Mouse (Mus musculus) left cerebral cortex, postnatal 10 days (tissue): Measurements from ENCODE around the gene Ccnj. TPM values are rescaled to one million over a fixed set of nuclear protein-coding genes. Genes with fewer than 3 reads are reported as not detected.

Experiments used
- DNase-seq, 2 experiments: peaks; one replicate each; pipeline ENCODE4 v3.0.0; 2021 to 2022; ENCODE audit warnings: low spot score in 2 of 2, mixed read lengths in 1 of 2; ENCODE audit errors: extremely low spot score in 1 of 2
- intact Hi-C: fragments of 180-260 bp; cut with DNase I; formaldehyde crosslinking; loops from one replicate; pipeline ENCODE4 v1.15.1; 2025
- total RNA-seq, 2 experiments: library from RNA; stranded (reverse); gene quantifications; 2 replicates each; pipeline ENCODE4 v1.2.3; 2021

The Ccnj gene
- total RNA-seq, result 1 to 10 TPM; 7.4 to 8.6 TPM

DNA sequence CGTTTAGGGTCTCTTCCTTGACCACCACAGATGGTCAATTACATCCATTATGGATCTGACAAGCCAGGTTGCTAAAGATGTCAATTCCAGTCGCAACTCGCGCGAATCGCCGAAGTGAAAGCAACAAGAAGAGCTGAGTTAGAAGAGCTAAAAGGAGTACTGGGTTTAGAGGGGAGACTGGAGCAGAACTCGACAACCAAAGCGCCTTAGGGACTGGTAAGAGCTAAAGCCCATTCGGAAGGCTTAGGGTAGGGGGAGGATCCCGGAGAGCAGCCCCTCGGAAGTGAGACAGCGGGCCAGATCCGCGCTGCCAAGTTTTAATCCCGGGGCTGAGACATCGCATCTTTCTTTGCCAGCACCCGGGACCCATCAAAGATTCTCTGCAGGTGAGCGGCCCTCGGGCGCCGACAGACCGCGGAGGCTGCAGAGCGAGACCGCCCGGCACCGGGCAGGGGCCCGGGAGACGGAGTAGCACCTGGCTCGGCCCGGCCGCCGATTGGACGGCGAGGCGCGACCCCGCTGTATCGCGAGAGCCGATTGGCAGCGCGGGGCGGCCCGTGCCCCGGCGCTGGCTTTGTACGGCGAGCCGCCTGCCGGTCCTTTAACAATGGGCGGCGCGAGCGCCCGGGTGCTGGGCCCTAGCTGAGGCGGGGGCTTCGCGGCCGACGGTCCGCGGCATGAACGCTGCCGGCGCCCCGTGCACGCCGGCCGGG is at the start of gene Ccnj:
Ccnj (plus strand) TSS at position 577 of the 713 bp plus-strand sequence.
- DNase-seq, result peak; percentile 85 to 94
- intact Hi-C loops, result loop anchor here (5.0 kb wide), 2 partner anchors 186 to 224 kb away; no protein-coding TSS in a partner anchor

DNA sequence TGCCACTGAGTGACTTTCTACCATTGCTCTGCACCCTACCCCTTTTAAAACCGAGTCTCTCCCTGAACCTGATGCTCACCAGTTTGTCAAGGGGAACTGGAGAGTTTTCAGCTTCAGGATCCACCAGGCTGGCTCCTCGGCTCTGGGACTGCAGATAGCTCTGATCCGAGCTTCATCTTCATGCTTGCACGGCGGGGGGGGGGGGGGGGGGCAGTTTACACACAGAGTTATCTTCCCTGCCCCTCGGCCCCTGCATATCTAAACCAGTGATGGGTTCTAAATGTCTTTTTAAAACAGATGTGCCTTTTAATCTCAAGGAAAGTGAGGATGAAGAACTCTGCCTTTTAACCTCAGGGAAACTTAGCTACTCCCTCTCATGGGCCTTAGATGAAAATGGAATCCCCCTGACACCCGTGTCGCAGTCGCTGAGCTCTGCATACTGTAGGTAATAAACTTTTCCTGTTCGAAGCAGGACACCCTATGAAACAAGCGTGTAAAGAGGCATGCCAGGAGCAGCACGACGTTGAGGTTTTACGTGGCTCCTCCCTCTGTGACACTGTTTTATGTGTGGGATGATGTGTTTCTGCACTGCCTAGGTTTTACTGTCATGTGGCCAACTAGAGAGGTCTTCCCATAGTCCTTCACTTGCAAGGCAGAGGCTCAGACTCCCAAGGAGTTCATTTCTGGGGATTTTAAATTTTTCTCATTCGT is 42.9 kb upstream of the Ccnj start:
- DNase-seq, result no peak
- intact Hi-C loops, result no loop called here

DNA sequence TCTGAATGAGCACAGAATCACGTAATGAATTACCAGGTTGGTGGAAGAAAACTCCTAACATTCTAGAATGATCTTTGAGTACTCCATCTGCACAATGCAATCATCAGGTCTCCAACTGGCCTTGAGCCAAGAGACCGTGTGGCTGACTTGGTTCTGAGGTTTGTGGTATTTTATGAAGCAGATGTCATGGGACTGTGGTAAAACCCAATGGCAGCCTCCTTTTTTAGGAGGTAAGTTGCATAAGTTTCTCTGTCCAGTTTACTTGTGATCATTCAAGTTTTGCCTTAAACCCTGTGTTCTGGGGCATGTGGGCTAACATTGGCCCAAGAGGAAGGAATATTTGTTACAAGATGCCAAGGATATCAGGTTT is 42.4 kb upstream of the Ccnj start:
- DNase-seq, result no peak
- intact Hi-C loops, result no loop called here

DNA sequence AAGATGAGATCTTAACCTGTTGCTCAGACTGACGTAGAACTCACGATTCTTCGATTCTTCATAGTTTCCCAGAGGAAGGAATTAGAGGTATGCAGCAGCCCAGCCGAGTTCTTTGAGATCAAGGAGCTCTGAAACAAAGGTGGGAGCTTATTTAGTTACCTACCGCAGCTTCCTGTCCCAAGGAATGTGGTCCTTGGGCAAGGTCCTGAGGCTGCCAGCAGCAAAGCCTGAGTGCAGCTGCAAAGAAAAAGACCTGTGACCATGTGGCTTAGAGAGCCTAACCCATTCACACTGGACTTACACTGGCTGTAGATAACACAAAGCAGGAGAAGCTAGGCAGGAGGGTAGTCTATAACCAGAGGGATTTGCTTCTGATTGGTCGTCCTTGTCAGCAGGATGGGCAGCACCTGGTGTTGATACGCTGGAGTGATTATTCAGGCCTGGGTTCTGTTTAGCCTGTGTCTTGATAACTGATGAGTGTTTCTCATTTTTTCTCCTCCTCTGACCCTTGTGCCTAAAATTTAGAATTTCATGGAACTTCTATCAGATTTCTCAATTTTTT is 25.8 kb upstream of the Ccnj start:
- intact Hi-C loops, result no loop called here
- no peak for DNase-seq

DNA sequence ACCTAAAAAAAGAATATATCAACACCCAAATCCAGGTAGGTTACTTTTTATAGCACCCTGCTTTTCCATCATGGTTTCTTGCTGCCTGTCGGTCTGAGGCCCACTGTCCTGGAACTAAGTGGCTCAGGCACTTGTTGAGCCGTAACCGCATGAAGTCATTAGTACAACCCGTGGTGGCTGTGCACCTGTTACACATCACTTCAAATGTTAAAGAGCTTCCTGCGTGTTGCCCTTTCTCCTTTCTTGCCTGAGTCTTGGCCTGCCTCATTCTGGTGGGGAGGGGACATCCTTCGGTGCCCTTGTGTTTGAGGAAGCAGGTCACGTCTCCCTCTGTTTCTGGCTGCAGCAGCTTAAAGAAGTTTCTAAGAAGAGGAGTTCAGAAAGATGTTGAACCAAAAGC is 21.2 kb upstream of the Ccnj start:
- intact Hi-C loops, result no loop called here

DNA sequence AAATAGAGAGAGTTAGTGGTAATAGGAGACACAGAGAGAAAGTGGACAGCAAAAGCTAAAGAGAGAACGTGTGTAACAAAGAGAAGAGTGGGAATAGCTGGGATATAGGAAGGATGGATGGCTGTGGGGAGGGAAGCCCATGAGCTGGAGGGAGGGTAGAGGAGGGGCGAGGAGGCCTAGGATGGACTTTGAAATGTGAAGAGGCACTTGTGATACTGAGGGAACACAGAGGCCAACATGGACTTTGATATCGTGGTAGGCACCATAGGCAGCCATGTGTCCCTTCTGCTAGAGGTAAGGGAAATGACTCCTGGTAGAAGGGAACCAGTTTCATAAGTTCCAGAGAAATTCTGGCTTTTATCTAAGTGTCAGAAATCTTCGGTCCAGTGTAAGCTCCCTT is 19.2 kb upstream of the Ccnj start:
- DNase-seq, result no peak

More for the DNA sequence above, 21.2 kb upstream of the Ccnj start:
- DNase-seq, result no peak

DNA sequence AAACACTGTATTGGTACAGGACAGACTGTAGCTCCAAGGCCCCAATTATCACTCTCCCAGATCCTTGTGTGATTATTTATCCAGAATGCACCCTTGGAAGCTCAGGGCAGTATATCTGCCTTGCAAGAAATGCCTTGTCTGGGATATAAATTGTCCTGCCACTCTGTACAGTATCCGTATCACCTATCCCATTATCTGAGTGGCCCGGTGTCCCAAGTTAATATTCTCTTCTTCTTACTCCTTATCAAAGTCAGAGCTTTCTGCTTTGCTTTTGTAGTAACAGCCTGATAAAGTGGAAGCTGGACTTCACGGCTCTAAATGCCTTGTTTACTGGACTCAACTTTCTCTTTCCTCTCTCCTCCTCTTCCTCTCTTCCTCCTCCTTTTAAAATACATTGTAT is 18.3 kb upstream of the Ccnj start:
- intact Hi-C loops, result no loop called here
- DNase-seq, result no peak

More for the DNA sequence above, 19.2 kb upstream of the Ccnj start:
- intact Hi-C loops, result no loop called here

DNA sequence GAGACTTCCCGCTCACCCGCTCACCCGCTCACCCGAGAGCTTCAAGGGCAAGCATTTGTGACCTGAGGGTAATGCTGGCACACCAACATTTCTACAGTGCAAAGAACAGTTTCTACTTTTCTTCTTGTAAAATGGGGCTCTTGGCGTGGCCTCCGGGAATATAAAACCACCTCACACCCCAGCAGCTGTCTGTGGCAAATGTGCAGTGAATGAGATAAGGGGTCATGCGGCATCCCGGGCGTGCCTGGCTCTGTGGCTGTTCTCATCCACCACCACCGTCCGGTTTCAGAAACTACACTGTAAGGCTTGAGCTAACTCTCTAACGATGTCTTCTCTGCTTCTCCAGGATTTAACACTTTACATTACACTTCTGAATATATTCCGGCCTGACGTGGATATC is 17.7 kb upstream of the Ccnj start:
- no peak for DNase-seq

DNA sequence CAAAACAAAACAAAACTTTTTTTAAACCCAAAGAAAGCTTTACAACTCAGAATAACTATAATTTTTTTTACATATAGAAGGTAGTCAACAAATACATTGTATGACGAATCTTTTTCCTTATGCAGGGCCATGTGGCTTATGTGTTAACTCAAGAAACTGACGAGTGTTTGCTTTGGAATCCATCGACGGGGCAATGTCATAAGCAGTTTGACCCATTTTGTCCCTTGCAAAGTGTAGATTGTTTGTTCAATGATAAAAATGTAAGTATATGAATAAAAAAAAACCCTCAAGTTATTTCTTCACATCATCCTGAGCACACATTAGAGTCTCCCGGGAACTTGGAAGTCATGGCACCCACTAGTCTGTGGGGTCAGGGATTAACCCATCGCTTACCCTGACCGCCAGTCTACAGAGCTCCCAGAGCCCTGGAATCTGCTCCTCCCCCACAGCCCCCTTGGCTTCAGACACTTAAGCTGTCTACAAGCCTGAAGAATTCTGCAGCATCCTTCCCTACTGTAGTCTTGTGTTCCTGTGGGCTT is 15.4 kb upstream of the Ccnj start:
- intact Hi-C loops, result no loop called here
- no peak for DNase-seq

More for the DNA sequence above, 17.7 kb upstream of the Ccnj start:
- intact Hi-C loops, result no loop called here

DNA sequence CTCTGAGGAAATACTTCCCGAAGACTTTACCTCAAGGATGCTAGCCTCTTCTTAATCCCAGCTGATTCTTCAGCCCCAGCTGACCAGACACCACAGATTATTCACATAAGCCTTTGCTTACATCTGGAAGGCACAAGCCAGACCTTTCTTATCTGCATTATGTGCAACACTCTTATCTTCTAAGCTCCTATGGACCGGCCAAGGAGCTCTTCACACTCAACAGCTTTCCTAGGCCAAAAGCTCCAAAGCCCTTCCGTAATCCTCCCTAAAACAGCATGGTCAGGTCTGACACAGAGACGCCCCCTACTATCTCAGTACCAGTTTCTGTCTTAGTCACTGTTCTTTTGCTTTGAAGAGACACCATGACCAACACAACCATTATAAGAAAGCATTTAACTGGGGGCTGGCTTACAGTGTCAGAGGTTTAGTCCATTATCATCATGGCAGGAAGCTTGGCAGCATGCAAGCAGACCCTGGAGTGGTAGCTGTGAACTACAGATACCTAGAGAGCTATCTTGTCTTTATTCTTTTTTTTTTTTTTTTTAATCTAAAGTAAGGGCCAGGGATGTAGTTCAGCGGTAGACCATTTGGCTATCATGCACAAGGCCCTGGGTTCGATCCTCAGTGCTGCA is 13.1 kb upstream of the Ccnj start:
- no peak for DNase-seq
- intact Hi-C loops, result no loop called here

DNA sequence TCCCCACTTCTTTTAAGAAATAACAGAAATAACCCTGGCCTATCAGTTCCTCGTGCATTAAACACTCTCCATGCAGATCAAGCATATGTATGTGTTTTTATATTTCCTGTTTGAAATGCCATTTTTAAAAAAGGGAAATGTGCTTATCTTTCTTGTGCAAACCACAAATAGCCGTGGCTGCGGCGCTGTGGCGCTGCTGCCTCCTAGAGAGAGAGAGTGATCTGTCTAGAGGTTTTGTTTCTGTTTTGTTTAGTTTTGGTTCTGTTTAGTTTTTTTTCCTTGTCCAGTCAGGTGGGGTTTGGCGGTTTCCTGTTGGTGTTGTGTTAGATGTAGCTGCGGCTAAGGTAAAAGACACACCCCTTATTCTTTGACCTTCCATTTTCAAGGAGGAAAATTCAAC is 12.3 kb upstream of the Ccnj start:
- DNase-seq, result no peak
- intact Hi-C loops, result no loop called here

DNA sequence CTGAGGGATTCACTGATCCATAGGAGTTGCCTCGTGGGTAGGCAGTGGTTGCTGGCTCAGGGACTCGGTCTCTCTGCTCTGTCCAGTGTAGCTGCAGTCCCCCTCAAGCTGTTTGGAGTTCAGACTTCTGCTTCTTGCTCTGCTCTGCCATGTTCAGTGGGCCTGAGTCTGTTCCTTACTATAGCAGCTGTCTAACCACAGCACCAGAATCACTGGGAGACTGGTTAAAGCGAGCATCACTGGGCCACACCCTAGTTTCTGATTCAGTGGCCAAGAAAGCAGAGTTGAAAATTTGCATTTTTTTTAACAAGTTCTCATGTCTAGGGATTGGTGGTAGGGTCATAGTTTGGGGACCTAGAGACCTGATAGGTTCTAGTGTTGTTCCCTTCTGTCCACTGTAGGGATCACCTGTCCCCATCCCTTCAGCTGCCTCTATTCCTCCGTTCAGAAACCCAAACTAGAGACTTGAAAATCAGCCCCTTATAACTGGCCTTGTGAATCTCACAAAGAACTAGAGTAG is 9.7 kb upstream of the Ccnj start:
- intact Hi-C loops, result no loop called here

DNA sequence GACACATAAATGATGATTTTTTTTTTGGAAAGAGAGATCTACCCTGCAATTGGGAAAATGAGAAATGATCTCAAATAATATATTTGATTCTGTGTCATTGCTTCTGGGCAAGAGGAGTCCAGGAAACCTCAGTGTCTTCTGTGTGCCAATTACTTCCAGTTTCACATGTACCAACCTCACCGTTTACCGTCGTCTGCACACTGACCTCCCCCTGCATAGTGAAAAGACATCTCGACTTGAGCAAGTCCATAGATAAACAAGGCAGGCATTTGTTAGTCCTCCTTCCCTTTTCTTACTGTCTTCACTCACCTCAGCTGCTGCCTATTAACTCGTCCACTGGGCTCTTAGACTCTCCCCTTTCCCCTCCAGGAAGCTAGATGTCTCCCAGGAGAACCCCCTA is 5.4 kb upstream of the Ccnj start:
- DNase-seq, result no peak
- intact Hi-C loops, result no loop called here

More for the DNA sequence above, 9.7 kb upstream of the Ccnj start:
- no peak for DNase-seq

DNA sequence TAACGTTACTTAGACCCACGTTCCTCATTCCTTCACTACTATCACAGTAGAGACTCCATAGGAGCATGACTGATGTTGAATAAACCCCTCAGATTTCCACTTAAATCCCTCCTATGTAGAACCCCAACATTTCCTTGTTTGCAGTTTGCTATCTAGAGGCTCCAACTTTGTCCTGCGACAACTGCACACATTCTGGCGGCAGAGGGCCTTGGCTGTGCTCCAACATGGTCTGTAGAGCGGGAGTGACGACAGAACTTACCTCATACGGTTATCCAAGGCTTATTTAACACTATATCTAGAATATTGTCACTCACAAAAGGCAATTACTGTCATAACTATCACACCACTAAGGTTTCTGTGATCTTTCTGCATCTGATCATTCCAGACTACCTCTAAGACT is 4.3 kb upstream of the Ccnj start:
- DNase-seq, result no peak
- intact Hi-C loops, result no loop called here

DNA sequence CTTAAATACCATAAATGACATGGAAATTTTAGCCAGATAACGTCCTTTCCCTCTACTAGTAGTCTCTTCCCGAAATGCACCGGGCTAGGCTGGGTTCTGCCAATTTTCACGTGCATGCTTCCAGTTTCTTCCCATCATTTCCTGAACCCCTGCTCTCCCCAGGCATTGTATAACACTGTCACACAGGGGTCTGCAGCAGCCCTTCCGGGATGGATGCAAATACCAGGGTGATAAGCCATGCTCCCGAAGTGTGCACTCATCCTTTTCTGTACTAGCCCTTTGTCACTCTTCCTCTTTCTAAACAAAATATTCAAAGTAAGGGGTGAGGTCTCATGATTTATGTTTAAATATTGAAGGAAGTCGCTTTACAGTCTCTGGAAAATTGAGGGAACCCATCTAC is 881 bp upstream of the Ccnj start:
- intact Hi-C loops, result loop anchor here (5.0 kb wide), 2 partner anchors 187 to 223 kb away; no protein-coding TSS in a partner anchor

DNA sequence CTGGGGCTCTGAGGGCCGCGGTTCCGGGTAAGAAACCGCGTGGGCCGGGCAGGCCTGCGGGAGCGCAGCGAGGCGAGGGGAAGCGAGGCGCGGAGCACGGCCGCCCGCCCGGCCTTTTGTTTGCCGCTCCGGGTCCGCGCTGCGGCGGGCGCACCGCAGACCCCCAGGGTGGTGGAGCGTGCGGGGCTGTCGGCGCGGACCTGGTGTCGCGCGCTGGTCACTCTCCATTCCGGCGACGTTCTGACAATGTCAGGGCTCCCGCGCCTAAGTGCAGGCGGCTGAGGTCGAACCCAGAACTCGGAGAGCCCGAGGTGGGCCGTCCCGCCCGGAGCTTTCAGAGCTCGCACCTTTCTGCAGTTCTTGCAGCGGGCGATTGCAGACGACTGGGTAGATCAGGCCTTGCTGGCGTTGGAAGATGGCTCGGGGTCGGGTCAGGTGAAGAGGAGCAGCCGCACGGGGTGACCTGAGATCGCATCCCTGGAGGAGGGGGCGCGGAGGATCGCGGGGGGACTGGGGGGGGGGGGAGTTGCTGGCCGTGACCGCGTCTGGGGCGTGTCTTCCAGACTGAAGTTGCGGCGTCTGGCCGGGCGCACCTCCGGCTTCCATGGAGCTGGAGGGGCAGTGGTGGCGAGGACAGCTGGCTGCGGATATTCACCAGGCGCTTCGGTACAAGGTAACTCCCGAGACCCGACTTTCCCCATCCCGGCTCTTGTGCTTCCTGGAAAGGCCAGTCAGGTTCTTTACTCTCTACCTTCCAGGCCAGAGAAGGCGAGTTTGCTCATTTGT is 530 bp downstream of the Ccnj start:
- peak in 1 of 2 experiments; percentile 63 for DNase-seq
- intact Hi-C loops, result loop anchor here (5.0 kb wide), 2 partner anchors 186 to 224 kb away; no protein-coding TSS in a partner anchor

More for the DNA sequence above, 881 bp upstream of the Ccnj start:
- no peak for DNase-seq

DNA sequence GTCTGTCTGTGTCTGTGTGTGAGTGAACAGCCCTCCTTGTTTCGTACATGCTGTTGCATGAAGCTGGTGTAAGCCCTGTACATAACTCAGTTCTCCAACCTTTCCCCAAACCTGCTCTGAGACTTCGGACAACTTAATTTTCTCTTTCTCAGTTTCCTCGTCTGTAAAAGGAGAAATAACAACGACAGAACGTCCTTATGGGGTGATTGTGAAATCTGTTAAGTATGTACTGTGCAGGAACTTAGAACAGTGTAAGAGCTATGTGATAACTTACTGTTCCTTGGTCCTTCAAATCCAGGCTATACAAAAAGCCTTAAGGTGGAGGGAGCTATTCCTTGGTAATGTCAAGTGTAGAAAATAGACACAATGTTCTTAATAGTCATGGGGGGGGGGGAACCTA is 1.3 kb downstream of the Ccnj start:
- no peak for DNase-seq
- intact Hi-C loops, result loop anchor here (5.0 kb wide), 2 partner anchors 185 to 225 kb away; no protein-coding TSS in a partner anchor

DNA sequence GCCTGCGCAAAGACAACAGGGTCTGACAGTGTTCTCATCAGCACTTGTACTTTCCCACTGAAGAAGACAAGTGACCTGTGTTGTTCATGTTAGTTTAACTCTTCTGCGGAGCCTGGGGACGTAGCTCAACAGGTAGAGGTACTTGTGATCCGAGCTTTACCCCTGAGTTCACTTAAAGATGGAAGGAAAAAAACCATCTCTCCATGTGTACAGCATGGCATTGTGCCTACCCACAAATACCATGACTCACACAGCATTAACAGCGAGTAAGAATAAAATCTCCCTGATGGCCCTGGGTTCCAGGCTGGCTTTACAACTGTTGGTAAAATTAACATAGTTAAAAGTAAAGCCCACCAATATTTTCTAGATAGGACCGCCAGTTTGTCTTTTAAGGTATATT is 3.4 kb downstream of the Ccnj start:
- DNase-seq, result no peak
- intact Hi-C loops, result loop anchor here (5.0 kb wide), 2 partner anchors 183 to 227 kb away; no protein-coding TSS in a partner anchor
